Mouse (Mus musculus): ENCODE measurements around the gene Arhgap27.
A peak's percentile ranks its signal among the peaks of the same experiment; 100 is the strongest.

The Arhgap27 gene

DNA sequence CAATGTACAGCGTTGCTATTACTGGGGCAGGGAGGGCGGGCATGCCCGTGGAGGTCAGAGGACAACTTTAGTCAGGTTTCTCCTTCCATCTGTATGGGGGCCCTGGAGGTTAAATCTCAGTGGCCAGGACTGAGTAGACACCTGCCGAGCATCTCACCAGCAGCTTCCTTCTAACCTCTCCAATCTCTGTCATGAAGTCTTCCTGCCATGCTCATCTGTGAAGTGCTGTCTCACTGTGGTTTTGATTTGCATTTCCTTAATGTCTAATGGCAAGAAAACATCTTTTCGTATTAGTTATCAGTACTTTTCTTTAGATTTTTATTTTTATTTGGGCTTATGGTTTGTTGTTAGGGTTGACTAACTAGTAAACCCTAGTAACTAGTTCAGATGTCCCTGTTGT is 17.0 kb upstream of the Arhgap27 start:
- DNase-seq (ENCODE audit: low spot score): no peak

DNA sequence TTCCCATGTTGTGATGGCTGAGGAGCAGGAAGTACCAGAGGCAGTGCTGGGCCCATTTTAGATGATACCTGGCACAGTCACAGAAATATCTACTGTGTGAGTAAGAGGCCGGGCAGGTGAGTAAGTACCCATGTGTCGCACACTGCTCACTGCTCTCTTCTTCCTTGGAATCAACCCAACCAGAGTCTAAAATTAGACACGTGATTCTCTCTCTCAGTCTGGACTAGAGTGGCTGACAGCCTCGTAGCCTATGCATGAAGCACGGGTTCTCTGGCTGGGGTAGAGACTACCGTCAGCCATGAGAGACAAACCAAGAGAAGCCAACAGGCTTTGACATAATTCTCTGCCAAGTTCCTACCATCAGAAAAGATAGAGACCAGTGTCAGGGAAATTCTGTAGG is 14.8 kb upstream of the Arhgap27 start:
- no peak for DNase-seq (ENCODE audit: low spot score)

DNA sequence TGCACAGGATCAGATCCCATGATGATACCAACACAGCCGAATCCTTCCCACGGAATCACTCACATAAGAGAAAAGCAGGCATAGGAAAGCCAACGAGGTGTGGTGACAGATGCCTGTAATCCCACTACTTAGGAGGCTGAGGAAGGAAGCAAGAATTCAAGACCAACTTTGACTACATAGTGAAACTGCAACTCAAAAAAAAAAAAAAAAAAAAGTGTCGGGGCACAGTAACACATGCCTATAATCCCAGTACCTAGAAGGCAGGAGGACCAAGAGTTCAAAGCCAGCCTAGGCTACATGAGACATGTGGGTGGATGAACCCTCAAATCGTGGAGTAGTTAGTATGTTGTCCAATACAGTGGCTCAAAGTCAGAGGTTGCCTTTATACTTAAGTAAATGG is 12.3 kb upstream of the Arhgap27 start:
- no peak for DNase-seq (ENCODE audit: low spot score)

DNA sequence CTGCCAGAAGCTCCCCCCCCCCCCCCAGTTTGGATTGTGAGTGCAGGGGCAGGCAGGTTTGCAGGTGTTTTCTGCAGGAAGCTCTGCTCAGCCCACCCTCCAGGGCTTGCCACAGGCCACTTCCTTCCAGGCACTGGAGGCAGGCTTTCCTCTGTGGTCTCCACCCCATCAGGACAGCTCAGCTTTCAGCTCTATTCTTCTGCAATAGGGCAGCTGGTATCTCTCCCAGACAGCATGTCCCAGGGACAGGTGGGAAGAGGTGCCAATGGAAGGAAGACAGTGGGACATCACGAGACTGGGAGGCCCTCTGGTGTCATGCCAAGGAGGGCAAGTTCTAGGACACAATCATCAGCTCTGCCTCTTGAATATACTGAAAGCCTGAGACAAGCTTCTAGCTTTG is 11.8 kb upstream of the Arhgap27 start:
- DNase-seq (ENCODE audit: low spot score): no peak

DNA sequence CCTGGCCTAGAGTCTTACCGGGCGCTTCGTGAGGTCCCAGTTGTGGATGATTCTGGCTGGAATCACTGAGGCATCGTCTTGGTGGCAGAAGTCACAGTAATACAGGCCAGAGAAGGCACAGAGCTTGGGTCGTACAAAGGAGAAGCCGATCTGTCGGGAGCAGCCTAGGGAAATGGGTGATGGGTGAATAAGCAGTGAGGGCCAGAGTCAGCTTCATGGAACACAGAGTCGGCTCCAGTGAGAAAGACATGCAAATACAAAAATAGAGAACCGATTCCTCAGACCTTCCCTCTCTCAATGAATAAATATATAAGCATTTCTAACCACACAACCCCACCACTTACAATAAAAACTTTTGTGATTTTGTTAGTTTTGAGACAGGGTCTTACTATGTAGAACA is 10.4 kb upstream of the Arhgap27 start:
- no peak for DNase-seq (ENCODE audit: low spot score)

DNA sequence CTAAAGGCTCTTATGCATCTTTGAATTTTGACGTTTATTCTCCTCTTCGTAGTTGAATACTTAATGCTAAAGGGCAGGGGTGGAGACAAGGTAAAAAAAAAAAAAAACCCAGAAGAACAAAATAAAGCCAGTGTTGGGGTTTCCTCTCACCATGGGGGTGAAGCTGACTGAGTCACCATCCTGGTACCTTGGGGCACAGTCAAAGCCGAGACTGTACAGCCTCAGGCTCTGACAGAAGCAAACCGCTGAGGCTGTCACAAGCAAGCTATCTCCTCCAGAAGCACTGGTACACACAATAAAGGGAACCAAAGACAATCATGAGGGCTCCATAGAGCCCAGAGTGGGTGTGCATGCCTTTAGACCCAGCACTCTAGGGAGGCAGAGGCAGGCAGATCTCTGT is 9.1 kb upstream of the Arhgap27 start:
- no peak for DNase-seq (ENCODE audit: low spot score)

DNA sequence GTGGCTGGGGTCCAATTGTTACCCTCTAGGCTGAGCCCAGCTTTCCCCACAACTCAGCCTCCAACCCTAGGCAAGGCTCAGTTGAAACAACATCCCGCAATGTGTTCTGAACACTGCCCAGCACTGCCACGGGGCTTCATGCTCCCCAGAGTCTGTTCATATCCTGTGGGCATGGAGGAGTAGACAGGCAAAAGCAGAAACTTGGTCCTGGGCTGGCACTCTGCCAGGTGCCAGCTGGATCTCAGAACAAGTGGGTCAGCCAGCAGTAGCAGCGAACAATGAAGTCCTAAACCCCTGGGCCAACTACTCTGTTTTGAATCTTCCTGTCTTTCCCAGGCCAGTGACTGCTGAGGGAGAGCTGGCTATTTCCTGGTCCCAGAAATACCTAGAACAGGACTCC is 8.6 kb upstream of the Arhgap27 start:
- DNase-seq (ENCODE audit: low spot score): no peak

DNA sequence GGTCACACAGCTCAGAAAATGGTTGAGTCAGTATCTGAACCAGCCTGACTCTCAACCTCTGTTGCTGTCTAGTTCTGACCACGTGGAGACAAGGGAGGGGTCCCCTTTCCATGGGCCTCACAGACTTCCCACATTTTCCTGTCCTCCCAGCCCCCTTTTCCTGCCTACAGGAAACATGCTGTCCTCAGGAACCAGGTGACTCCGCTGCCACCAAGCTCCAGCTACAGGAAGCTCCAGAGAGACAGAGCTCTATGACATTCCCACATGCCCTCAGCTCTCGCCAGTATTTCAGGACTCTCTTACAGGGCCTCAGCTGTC is 7.7 kb upstream of the Arhgap27 start:
- DNase-seq (ENCODE audit: low spot score): no peak

DNA sequence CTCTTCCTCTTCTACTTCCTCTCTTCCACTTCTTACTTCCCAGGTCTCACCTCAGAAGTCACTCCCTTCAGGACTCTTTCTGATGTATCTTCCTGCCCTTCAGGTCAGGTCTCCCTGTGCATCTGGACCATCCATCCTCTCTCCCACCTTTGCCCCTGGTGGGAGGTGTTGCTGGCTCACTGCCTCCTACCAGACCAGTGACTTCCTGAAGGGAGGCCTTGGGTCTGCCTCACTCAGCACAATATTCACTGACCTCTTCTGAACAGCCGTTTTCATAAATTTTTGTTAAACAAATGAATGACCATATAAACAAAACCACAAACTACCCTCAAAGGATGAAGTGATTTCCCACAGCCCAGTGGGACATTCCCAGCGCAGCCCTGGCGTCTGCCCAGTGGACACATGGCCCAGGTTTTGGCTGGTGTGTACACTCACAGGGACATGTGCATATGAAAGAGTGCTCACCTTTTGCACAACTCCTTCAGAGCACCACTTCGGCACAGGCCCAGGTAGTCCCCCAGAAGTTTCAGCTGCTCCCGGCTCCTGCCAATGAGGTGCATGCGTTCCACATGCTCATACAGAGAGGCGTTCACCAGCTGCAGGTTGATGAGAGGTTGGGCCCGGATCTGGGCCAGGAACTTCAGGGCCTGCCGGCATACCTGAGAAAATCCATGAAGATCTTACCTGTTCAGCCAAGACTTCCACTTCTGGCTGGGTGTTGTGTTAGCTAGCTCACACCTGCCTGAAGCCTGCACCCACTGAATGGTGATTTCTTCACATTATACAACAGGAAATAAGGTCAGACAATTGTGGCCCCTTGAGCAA is 7.1 kb upstream of the Arhgap27 start:
- DNase-seq (ENCODE audit: low spot score): no peak

DNA sequence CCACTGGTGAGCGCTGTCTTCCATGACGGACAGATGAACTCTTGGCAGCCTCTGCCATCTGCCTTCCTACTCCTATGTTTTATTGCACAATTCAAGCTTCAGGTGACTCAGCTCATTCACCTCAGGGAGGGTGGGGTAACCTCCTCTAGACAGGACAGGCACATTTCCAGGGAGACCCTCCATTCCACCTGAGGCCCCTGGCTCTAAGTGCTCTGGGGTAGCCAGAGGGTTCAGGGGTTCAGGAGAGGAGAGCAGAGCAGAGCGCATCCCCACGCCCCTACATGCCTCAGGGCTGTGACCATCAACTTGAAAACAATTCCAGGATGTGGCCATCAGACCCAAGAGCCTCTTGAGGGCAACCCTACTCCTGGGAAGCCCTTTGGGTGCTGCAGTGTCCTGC is 2.0 kb upstream of the Arhgap27 start:
- no peak for DNase-seq (ENCODE audit: low spot score)

DNA sequence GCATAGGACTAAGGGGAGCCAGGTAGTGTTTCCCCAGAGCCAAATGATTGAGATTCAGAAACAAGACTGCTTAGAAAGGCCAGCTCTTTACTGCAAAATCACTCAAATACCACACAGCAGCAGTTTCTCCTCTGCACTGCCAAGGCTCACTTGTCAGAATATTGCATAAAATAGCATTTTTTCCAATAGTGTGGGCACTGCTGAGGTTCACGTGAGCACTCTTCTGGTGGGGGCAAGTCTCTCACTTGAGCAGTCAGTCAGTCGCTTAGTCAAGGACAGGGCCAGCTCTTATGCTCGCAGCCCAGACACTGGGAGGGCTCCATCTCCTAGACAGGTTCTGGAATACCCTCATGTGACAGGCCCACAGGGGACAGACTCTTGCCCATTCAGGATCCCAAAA is 1.5 kb upstream of the Arhgap27 start:
- no peak for DNase-seq (ENCODE audit: low spot score)

DNA sequence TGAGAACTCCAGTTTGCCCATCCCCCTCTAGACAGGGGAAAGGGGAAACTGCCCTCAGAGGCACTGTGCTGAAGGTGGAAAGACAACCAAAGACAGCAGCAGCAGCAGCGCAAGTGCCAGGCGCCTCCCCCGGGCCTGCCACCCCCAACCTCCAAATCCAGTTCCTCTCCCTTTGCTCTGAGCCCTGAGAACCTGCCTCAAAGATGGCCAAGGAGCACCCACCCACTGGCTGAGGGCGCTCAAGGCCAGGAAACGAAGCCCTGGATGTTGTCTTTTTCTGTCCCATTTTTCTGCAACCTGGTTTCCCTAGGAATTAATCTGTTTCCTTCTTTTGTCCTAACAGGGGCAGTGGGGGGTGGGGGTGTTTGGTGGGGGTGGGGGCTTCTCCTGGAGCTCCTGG is 843 bp upstream of the Arhgap27 start:
- no peak for DNase-seq (ENCODE audit: low spot score)

DNA sequence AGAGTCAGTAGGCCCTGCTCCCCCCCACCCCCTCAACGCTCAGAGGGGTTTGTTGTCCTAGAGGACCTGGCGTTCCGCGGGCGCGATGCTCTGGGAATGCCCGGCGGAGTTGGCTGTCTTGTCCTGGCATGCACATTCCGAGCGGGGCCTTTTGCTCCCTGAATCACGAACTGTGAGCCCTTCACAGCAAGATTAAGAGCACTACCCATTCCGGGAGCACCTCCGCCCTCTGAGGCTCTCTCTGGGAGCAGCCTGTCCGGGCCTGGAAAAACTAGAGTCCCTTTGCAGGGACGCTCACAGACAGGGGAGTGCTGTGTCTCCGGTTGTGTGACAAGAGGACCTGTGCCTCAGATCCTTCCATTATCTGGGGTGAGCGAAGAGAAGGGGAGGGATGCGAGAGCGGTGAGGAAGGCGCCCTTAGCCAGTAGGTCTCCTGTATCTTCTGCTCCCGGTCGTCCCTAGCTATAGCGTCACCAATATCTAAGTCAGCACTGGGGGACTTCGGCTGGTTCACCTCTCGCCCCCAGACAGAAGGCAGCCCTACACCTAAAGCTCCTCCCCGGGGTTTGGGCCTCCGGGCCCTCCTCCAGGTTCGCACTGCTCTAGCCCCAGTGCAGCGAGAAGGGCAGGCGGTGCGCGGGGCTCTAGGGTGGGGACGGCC is 841 bp downstream of the Arhgap27 start:
- no peak for DNase-seq (ENCODE audit: low spot score)

DNA sequence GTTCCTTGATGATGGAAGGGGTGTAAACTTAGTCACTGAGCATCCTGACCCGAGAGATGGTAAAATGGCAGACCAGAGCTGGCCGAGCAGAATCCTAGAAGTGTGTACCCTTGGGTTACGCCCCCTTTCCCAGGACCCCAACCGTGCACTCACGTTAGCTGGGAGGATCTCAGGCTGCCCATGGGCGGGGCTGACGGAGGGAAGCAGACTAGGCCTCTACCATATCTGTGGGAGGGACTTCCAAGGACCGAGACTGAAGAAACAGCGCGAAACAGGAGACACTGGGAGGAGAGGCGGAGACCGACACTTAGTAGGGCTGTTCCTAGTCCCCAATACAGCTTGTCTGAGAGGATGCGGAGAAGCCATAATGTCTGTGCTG is 1.4 kb downstream of the Arhgap27 start:
- no peak for DNase-seq (ENCODE audit: low spot score)

DNA sequence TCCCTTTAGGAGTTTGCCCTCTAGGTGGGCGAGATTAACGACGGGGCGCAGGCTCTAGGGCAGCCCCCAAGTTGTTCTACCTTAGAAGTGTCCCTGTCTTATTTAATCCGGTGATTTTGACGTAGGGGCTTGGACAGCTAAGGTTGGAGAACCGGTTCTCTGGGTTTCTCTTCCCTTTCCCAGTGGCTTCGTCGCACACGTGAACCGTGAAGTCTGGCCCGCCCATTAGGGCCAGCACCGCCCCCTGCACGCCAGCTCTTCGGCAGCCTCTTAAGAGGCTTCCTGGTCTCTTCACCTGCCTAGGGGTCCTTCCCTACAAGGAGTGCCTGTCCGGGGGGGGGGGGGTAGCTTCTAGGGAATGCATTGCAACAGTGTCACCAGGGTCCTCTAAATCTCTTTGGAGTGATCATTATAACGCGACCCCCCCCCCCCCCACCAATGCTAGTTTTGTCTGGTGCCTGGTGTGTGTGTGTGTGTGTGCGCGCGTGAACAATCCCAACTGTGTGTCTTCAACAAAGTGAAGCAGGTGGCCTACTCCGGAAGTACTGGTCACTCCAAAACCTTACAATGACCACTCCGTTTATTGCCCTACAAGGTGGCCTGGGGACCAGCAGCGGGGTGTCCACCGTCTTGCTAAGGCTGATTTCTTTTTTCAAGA is 2.0 kb downstream of the Arhgap27 start:
- DNase-seq (ENCODE audit: low spot score): no peak

DNA sequence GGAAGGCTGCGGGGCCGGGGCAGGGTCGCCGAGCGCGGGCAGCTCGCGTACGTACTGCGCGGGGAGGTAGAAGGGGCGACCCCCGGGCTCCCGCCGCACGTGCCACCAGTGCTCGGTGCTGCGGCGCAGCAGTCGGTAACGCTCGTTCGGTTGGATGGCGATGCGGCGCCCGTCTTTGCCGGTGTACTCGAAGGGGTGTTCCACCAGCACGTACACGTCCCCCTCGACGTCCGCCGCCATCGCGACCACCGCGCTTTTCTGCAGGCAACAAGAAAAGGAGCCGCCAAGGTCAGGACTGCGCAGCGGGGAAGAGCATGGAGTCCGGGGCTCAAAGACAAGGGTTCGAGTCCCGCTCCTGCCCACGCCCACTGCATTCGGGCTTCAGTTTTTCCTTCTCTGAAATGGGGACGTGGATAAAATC is 2.8 kb downstream of the Arhgap27 start:
- no peak for DNase-seq (ENCODE audit: low spot score)

DNA sequence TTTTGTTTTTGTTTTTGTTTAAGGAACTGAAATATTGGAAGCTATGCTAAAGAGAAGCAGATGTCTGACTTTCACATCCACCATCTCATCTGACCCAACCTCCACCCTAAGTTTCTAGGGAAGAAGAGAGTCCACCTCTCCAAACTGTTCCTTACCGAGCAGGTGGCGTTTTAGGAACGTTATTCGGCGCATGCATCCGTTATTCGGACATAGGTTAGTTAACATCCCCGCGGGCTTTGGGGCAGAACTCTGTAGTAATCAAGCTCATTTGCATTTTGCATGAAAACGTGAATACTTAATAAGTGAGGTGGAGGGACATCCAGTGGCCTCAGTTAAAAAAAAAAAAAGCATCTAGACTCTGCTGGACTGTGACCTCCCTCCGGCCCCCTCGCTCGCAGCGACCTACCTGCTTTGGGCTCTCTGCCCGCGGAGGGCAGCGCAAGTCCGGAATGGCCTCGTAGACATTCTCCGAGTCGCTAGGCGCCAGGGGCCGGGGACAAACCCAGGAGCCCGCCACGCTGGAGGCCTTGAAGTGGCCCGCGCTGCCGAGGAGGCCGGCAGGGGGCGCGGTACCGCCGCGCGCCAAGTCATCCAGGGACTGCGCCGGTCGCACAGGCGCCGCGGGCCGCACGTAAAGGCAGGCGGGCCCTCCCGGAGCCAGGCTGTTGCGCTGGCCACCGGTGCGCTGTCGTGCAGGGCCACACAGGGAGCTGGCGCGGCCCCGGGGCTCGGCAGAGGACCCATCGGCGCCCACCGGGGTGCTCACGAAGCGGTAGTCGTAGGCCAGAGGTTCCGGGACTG is 3.5 kb downstream of the Arhgap27 start:
- peak; percentile 82 for DNase-seq (ENCODE audit: low spot score)

DNA sequence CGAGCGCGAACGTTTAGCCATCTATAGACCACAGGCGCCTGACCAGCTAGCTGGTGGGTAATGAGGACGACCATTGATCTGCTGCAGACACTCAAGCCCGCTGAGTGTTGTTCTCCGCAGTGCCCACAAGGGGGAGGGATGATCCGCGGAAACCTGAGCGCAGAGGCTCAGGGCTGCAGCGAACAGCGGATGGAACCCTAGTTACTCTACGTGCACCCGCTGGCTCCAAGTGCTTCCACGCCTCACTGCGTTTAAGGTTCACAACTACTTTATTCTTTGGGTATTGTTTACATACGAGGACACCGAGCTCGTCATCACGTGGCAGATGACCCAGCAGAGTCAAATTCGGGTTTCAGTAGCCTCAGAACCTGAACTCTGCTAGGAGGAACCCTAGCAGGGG is 4.4 kb downstream of the Arhgap27 start:
- peak; percentile 69 for DNase-seq (ENCODE audit: low spot score)

DNA sequence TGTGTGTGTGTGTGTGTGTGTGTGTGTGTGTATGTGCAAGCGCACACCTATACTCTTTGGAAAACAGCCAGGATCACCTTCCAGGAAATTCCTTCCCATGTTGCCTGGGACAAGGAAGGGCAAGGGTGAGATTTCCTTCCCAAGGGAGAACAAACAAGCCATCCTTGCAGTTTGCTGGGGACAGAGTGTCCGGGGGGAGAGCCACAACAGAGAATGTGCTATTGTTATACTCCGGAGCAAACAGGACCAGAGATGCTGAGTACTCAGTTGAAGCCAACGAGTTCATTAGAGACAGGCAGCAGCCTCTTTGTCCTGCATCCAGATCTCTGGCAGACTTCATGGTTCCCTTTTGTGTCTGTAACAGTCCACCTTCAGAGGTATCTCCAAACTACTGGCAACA is 5.2 kb downstream of the Arhgap27 start:
- no peak for DNase-seq (ENCODE audit: low spot score)

DNA sequence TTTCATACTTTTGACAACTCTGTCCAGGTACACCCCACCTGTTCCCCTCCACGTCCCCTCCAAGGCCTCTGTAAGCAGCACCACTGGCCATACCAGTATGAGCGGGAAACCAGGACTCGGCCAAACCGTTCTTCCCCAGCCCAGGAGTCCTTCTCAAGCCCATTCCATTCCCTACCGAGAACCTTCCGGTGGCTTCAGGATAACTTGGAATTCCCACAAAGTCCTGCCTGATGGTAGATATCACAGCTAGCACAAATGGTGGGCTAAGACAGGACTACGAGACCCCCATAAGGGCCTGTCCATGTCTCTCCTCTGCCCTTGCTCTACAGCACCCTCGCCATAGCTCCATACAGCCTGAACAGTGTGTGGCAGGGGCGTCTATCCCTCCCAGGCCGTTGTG is 5.8 kb downstream of the Arhgap27 start:
- no peak for DNase-seq (ENCODE audit: low spot score)

DNA sequence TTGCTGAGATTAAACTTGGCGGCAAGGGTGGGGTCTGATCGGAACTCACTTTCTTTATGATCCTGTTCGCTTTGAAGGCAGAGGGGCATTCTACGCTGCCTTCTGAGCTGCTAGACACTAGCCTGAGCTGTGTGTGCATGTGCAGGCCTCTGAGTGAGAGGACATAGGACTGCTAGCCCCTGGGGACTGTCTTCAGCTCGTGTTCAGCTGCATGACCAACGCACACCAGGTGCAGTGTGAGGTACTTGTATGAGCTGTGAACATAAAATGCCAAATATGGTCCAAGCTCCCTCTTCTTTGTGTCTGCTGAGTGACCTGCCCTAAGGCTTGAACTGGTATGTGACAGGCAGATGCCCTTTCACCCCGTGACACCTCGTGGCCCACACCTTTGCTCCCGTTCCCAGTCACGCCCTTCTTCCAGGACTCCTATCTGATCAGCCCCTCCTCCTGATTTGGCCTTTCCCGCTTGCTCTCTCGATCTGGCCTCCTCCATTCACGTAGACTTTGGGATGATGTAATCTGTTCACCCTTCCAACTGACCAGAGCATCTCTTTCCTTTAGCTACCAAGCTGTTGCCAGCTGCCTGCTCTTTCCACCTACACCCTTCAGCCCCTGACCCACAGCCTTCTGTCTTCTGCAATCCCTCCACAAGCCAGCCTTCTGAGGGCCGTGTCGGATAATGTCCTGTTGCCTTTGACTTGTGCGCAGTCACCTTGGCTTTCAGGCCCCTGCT is 6.4 kb downstream of the Arhgap27 start:
- no peak for DNase-seq (ENCODE audit: low spot score)

DNA sequence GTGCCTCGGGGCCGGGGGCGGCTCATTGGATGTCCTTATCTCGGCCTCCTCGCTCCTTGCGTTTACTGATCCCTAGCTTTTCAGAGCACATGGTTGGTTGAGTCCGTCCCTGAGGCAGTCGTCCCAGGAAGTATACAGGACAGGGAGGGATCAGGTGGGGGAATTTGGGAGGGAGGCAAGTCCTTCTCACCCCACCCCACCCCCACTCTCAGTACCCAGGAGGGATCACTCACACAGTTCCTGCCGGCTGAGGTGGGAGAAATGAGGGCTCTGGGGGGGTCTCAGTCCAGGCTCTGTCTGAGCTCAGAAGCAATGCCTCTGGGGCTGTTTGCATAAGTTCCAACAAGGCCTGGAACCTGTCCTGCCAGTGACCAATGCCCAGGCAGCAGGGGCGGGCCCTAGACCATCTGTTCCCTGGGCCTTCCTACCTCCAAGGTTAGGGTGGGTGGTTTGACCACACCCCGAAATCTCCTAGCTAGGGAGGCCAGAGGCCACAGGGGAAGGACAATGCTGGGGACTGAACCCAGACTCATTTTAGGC is 7.4 kb downstream of the Arhgap27 start:
- DNase-seq (ENCODE audit: low spot score): no peak

Data from urinary bladder, postnatal 25 days (tissue).